Mouse (Mus musculus) heart, embryonic 16.5 days (tissue): Measurements from ENCODE around the gene Atg5. TPM values are rescaled to one million over a fixed set of nuclear protein-coding genes. Genes with fewer than 3 reads are reported as not detected.

ENCODE experiments used
- ATAC-seq: fragments of 200-750 bp; cut with Nextera tagmentation; replicated peaks from 2 replicates; pipeline ENCODE4 v1.8.0; 2017; ENCODE audit warnings: moderate number of reproducible peaks; ENCODE audit not compliant: insufficient read depth, low FRiP score; ENCODE audit errors: extremely low read depth
- H3K27ac ChIP-seq: fragments of 300-500 bp; sonication (generic); 2 replicates; pipeline ENCODE4 v1.5.1; 2014; ENCODE audit warnings: mild to moderate bottlenecking, low read length, control low read depth, moderate library complexity
- H3K27me3 ChIP-seq: fragments of 300-500 bp; sonication (generic); 2 replicates; pipeline ENCODE4 v1.6.1; 2014; ENCODE audit warnings: low read length, mixed read lengths; ENCODE audit not compliant: control insufficient read depth, insufficient read depth
- H3K36me3 ChIP-seq: fragments of 300-500 bp; sonication (generic); 2 replicates; pipeline ENCODE4 v1.6.1; 2014; ENCODE audit not compliant: control insufficient read depth, insufficient read depth
- H3K4me1 ChIP-seq: fragments of 300-500 bp; sonication (generic); 2 replicates; pipeline ENCODE4 v1.6.1; 2014; ENCODE audit warnings: low read length, mixed read lengths; ENCODE audit not compliant: control insufficient read depth, insufficient read depth
- H3K4me2 ChIP-seq: fragments of 300-500 bp; sonication (generic); 2 replicates; pipeline ENCODE4 v1.6.1; 2014; ENCODE audit warnings: low read depth, mild to moderate bottlenecking, control low read depth, low read length
- H3K4me3 ChIP-seq: fragments of 300-500 bp; sonication (generic); 2 replicates; pipeline ENCODE4 v1.5.1; 2014; ENCODE audit warnings: mild to moderate bottlenecking, control low read depth, low read length
- H3K9ac ChIP-seq: fragments of 300-500 bp; sonication (generic); 2 replicates; pipeline ENCODE4 v1.6.1; 2014; ENCODE audit warnings: low read length, control low read depth
- H3K9me3 ChIP-seq: fragments of 300-500 bp; sonication (generic); replicated peaks from 2 replicates; pipeline ENCODE4 v1.6.1; 2016; ENCODE audit warnings: low read length; ENCODE audit not compliant: control insufficient read depth
- WGBS: fragments of 180-500 bp; shearing (Covaris S2); extraction: QIAGEN DNeasy Blood & Tissue Kit; methylation state at CpG from one replicate; pipeline ENCODE4 v1.1.7; 2014; 5-methylcytosine and 5-hydroxymethylcytosine counted together
- polyA plus RNA-seq: library from polyadenylated mRNA; unstranded; fragments of >200 nt; fragmentation: Nextera tagmentation; extraction: Ambion mirVana; gene quantifications from 2 replicates; pipeline ENCODE4 v1.2.1, GENCODE M21; 2015

The Atg5 gene
- polyA plus RNA-seq, 1 experiment from 2014 or later, result 33.3 TPM

GRCm38 (mm10) chr10:44353467-44353866 is 85.3 kb downstream of the Atg5 start:
- Histone ChIP-seq H3K27ac (no peak overlapping the region), H3K9ac (no peak overlapping the region), H3K4me1 (peaks cover 8% of the 10 kb centered on the region), H3K9me3 (no peaks in the 10 kb centered on the region), H3K36me3 (no peaks in the 10 kb centered on the region), H3K27me3 (no peaks in the 10 kb centered on the region), H3K4me3 (no peak overlapping the region), H3K4me2 (no peak overlapping the region)
- WGBS, result 43% methylated on average over 4 of the region's 4 CpGs
- ATAC-seq, result no peak

GRCm38 (mm10) chr10:44354393-44354792 is 86.2 kb downstream of the Atg5 start:
- Histone ChIP-seq H3K36me3 (no peaks in the 10 kb centered on the region), H3K4me3 (no peak overlapping the region), H3K27ac (no peak overlapping the region), H3K9ac (no peak overlapping the region), H3K9me3 (no peaks in the 10 kb centered on the region), H3K4me1 (peaks cover 8% of the 10 kb centered on the region), H3K27me3 (no peaks in the 10 kb centered on the region), H3K4me2 (no peak overlapping the region)
- no peak for ATAC-seq
- 61% methylated on average over 10 of the region's 10 CpGs for WGBS

- Histone ChIP-seq H3K4me2 (no peak overlapping the region), H3K36me3 (no peaks in the 10 kb centered on the region), H3K27ac (no peak overlapping the region), H3K27me3 (no peaks in the 10 kb centered on the region), H3K9ac (no peak overlapping the region), H3K4me3 (no peak overlapping the region), H3K9me3 (no peaks in the 10 kb centered on the region), H3K4me1 (peaks cover 8% of the 10 kb centered on the region)
- ATAC-seq, result no peak
- WGBS, result 76% methylated on average over 7 of the region's 7 CpGs
Measured at GRCm38 (mm10) chr10:44355216-44355615, 87.1 kb downstream of the Atg5 start.

- peaks cover 8% of the 10 kb centered on the region for H3K4me1 ChIP-seq
- no peak for ATAC-seq
- H3K36me3 ChIP-seq, result no peaks in the 10 kb centered on the region
- H3K4me3 ChIP-seq, result no peak overlapping the region
- no peak overlapping the region for H3K4me2 ChIP-seq
- H3K27ac ChIP-seq, result no peak overlapping the region
- no peaks in the 10 kb centered on the region for H3K27me3 ChIP-seq
- H3K9me3 ChIP-seq, result no peaks in the 10 kb centered on the region
- no peak overlapping the region for H3K9ac ChIP-seq
- 93% methylated on average over 5 of the region's 5 CpGs for WGBS
Measured at GRCm38 (mm10) chr10:44356625-44357024, 88.5 kb downstream of the Atg5 start.

- Histone ChIP-seq H3K4me2 (peak overlapping the region; percentile 17; the same call in 1 of the 2 replicates), H3K4me1 (peaks cover 8% of the 10 kb centered on the region), H3K9ac (no peak overlapping the region), H3K27ac (no peak overlapping the region), H3K27me3 (no peaks in the 10 kb centered on the region), H3K36me3 (no peaks in the 10 kb centered on the region), H3K4me3 (no peak overlapping the region), H3K9me3 (no peaks in the 10 kb centered on the region)
- no peak for ATAC-seq
- WGBS, result 25% methylated on average over 13 of the region's 13 CpGs
Measured at GRCm38 (mm10) chr10:44357316-44357715, 89.2 kb downstream of the Atg5 start.

GRCm38 (mm10) chr10:44358816-44359215 is 90.7 kb downstream of the Atg5 start:
- Histone ChIP-seq H3K4me1 (peaks cover 5% of the 10 kb centered on the region; the same call in 1 of the 2 replicates), H3K27me3 (no peaks in the 10 kb centered on the region), H3K9ac (no peak overlapping the region), H3K36me3 (no peaks in the 10 kb centered on the region), H3K9me3 (no peaks in the 10 kb centered on the region), H3K4me2 (no peak overlapping the region), H3K4me3 (no peak overlapping the region), H3K27ac (no peak overlapping the region)
- 75% methylated on average over 6 of the region's 6 CpGs for WGBS
- no peak for ATAC-seq

- no peak for ATAC-seq
- no peaks in the 10 kb centered on the region for H3K27me3 ChIP-seq
- H3K27ac ChIP-seq, result no peak overlapping the region
- no peak overlapping the region for H3K4me3 ChIP-seq
- peaks cover 3% of the 10 kb centered on the region; the same call in 1 of the 2 replicates for H3K4me1 ChIP-seq
- H3K9ac ChIP-seq, result no peak overlapping the region
- WGBS, result 75% methylated on average over 11 of the region's 11 CpGs
- no peaks in the 10 kb centered on the region for H3K9me3 ChIP-seq
- no peaks in the 10 kb centered on the region for H3K36me3 ChIP-seq
- H3K4me2 ChIP-seq, result no peak overlapping the region
Measured at GRCm38 (mm10) chr10:44360632-44361031, 92.5 kb downstream of the Atg5 start.

- Histone ChIP-seq H3K9ac (no peak overlapping the region), H3K4me2 (no peak overlapping the region), H3K36me3 (no peaks in the 10 kb centered on the region), H3K4me3 (no peak overlapping the region), H3K27me3 (no peaks in the 10 kb centered on the region), H3K9me3 (no peaks in the 10 kb centered on the region), H3K27ac (no peak overlapping the region), H3K4me1 (no peaks in the 10 kb centered on the region)
- WGBS, result 84% methylated on average over 5 of the region's 5 CpGs
- ATAC-seq, result no peak
Measured at GRCm38 (mm10) chr10:44362435-44362834, 94.3 kb downstream of the Atg5 start.

GRCm38 (mm10) chr10:44362846-44363245 is 94.7 kb downstream of the Atg5 start:
- Histone ChIP-seq H3K36me3 (no peaks in the 10 kb centered on the region), H3K4me3 (no peak overlapping the region), H3K4me2 (no peak overlapping the region), H3K9ac (no peak overlapping the region), H3K27ac (no peak overlapping the region), H3K9me3 (no peaks in the 10 kb centered on the region), H3K4me1 (no peaks in the 10 kb centered on the region), H3K27me3 (no peaks in the 10 kb centered on the region)
- WGBS, result 80% methylated on average over 9 of the region's 9 CpGs
- ATAC-seq, result no peak

GRCm38 (mm10) chr10:44366186-44366585 is 98.0 kb downstream of the Atg5 start:
- no peak for ATAC-seq
- Histone ChIP-seq H3K4me2 (no peak overlapping the region), H3K9me3 (no peaks in the 10 kb centered on the region), H3K36me3 (no peaks in the 10 kb centered on the region), H3K4me3 (no peak overlapping the region), H3K4me1 (no peaks in the 10 kb centered on the region), H3K9ac (no peak overlapping the region), H3K27ac (no peak overlapping the region), H3K27me3 (no peaks in the 10 kb centered on the region)
- 84% methylated on average over 2 of the region's 2 CpGs for WGBS
